In the genomic region with DNA sequence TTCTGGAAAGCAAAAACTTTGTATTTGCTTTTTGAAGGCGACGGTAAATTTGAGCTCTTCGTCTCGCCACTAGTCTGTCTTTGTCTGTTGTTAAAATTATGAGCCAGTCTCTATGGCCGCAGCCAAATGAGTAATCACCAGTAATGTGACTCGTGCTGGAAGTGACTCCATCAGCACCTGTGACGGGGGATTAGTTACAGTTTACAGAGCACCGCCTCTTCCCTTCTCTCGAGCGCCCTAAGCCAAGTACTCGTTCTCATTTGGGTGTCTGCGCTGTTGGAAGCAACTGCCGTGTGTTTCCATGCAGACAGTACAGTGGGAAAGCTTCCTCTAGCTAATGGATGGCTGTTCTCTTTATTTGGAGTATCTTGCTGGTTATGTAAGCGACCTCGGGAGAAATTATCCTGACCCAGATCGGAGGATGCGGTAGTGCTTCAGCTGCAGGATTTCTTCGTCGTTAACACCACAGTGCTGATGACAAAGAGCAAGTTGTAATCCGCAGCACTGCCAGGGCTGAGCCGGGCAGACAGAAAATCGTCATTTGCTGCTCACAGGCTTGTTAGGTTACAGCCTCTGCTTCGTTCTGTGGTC, we compare ENCODE assay signal across 8 mouse cellular contexts.
A peak's percentile ranks its signal among the peaks of the same experiment; 100 is the strongest.
DNase-seq lines count a peak whose midpoint lies in the region; ATAC-seq and TF ChIP-seq lines count a peak whose summit lies in the region.

No protein-coding gene starts in this region.

- under 1% methylated on average over 23 of the region's 23 CpGs for WGBS in cerebellum, adult 2 months
- whole genome bisulfite sequencing in forebrain, postnatal 0 days = under 1% methylated on average over 23 of the region's 23 CpGs
- WGBS in lung, embryonic 15.5 days = under 1% methylated on average over 23 of the region's 23 CpGs

- peak; percentile 45; the same call in 1 of the 2 replicates for TF ChIP-seq POLR2A in cerebellum, adult 2 months (IDR thresholded peaks at IDR 0.05; ENCODE audit: borderline replicate concordance, insufficient read depth, low read length)

- peak overlapping the region; percentile 79 for H3K27ac ChIP-seq in cerebellum, adult 2 months (ENCODE audit: insufficient read depth, low read length)
- peak overlapping the region; percentile 90 for H3K27ac ChIP-seq in forebrain, postnatal 0 days (ENCODE audit: low read depth, low read length)
- H3K27ac ChIP-seq in lung, embryonic 15.5 days = peak overlapping the region; percentile 91

- H3K4me2 ChIP-seq in forebrain, postnatal 0 days (ENCODE audit: low read depth) = peak overlapping the region; percentile 53
- peak overlapping the region; percentile 61 for H3K4me2 ChIP-seq in lung, embryonic 15.5 days

- H3K4me1 ChIP-seq in G1E (ENCODE audit: insufficient read depth, low read depth, low read length) = peaks cover 41% of the 10 kb centered on the region
- H3K4me1 ChIP-seq in cerebellum, adult 2 months (ENCODE audit: control insufficient read depth, insufficient read depth, low read length) = peaks cover 10% of the 10 kb centered on the region
- peaks cover 21% of the 10 kb centered on the region for H3K4me1 ChIP-seq in forebrain, postnatal 0 days (ENCODE audit: insufficient read depth)
- H3K4me1 ChIP-seq in lung, embryonic 15.5 days = peaks cover 20% of the 10 kb centered on the region; the same call in 1 of the 2 replicates

- H3K27me3 ChIP-seq in G1E (ENCODE audit: insufficient read depth, low read length) = no peaks in the 10 kb centered on the region
- H3K27me3 ChIP-seq in cerebellum, adult 2 months (ENCODE audit: control insufficient read depth, insufficient read depth, low read length) = no peaks in the 10 kb centered on the region
- no peaks in the 10 kb centered on the region for H3K27me3 ChIP-seq in forebrain, postnatal 0 days (ENCODE audit: insufficient read depth, low read length)
- no peaks in the 10 kb centered on the region for H3K27me3 ChIP-seq in lung, embryonic 15.5 days

- H3K9ac ChIP-seq in forebrain, postnatal 0 days = peak overlapping the region; percentile 64
- peak overlapping the region; percentile 41 for H3K9ac ChIP-seq in lung, embryonic 15.5 days

- peak overlapping the region; percentile 74 for H3K4me3 ChIP-seq in G1E (ENCODE audit: low read depth, low read length)
- H3K4me3 ChIP-seq in cerebellum, adult 2 months (replicated peaks; ENCODE audit: insufficient read depth, low read depth, low read length) = peak overlapping the region; percentile 60
- peak overlapping the region; percentile 49 for H3K4me3 ChIP-seq in forebrain, postnatal 0 days (ENCODE audit: low read depth, low read length)
- H3K4me3 ChIP-seq in lung, embryonic 15.5 days = peak overlapping the region; percentile 47

- peak; percentile 84 for ATAC-seq in G1E (ENCODE audit: extremely low read depth, insufficient number of reproducible peaks, low FRiP score, poor library complexity, severe bottlenecking)
- peak; percentile 95 for ATAC-seq in forebrain, postnatal 0 days
- ATAC-seq in lung, embryonic 15.5 days (ENCODE audit: borderline replicate concordance, extremely low read depth, low FRiP score, low TSS enrichment) = peak; percentile 90

- no peak for TF ChIP-seq CTCF in G1E (IDR thresholded peaks at IDR 0.05; ENCODE audit: low read depth, low read length)
- TF ChIP-seq CTCF in cerebellum, adult 2 months (IDR thresholded peaks at IDR 0.05; ENCODE audit: borderline replicate concordance, insufficient read depth, low read depth, low read length) = no peak
- TF ChIP-seq CTCF in forebrain, postnatal 0 days (IDR thresholded peaks at IDR 0.05; ENCODE audit: low read depth) = peak; percentile 17; the same call in 1 of the 2 replicates

- DNase-seq in G1E (ENCODE audit: low spot score) = peak; percentile 44
- peak; percentile 86 to 93 for DNase-seq in cerebellum, adult 2 months
- DNase-seq in forebrain, postnatal 0 days = peak; percentile 85
- DNase-seq in heart, postnatal 4 days = peak; percentile 77
- DNase-seq in layer of hippocampus, adult 8-10 months (ENCODE audit: low spot score in 2 of 2) = peak; percentile 82
- DNase-seq in ovary, adult 18-20 months (ENCODE audit: low spot score) = peak; percentile 68
- DNase-seq in thymus, postnatal 0 days (ENCODE audit: low spot score) = peak; percentile 90

- peaks cover 12% of the 10 kb centered on the region for H3K36me3 ChIP-seq in G1E (replicated peaks)
- no peaks in the 10 kb centered on the region for H3K36me3 ChIP-seq in forebrain, postnatal 0 days (ENCODE audit: insufficient read depth)
- no peaks in the 10 kb centered on the region for H3K36me3 ChIP-seq in lung, embryonic 15.5 days

- H3K9me3 ChIP-seq in G1E (replicated peaks) = no peaks in the 10 kb centered on the region
- H3K9me3 ChIP-seq in forebrain, postnatal 0 days (ENCODE audit: low read length) = no peaks in the 10 kb centered on the region
- no peaks in the 10 kb centered on the region for H3K9me3 ChIP-seq in lung, embryonic 15.5 days

Comparison
In these comparisons a context has a peak if more than half of its experiments do, and no peak if none do; other contexts are left out.
1. Peak in every context shown above with its lines: DNase-seq, ATAC-seq, H3K4me3 ChIP-seq and H3K27ac ChIP-seq.